Mouse (Mus musculus): ENCODE results near the gene Foxo4.

DNA sequence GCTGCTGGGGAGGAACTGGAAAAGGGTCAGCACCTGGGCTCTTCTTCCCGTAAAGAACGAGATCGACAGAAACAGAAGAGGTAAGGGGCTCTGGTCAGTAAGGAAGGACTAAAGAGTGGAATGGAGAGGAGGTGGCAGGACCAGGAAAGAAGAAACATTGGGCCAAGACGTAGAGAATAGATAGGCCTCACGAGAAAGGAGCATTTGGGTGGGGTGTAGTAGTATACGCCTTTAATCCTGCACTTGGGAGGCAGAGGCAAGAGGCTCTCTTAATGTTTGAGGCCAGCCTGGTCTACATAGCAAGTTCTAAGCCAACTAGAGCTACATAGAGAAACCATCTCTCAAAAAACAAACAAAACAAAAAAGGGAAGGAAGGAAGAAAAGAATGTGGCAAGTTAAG, 34.1 kb downstream of the Foxo4 start:
- no peak for TF ChIP-seq POLR2A (IDR thresholded peaks at IDR 0.05; ENCODE audit: borderline replicate concordance, extremely low read depth, low read depth, low read length)
- no peak for TF ChIP-seq CTCF (IDR thresholded peaks at IDR 0.05; ENCODE audit: insufficient read depth, low read length)

All from lung, adult 2 months (tissue).